Mouse (Mus musculus): ENCODE measurements around the gene Ccdc65. TPM values are rescaled to one million over a fixed set of nuclear protein-coding genes. Genes with fewer than 3 reads are reported as not detected.
A peak's percentile ranks its signal among the peaks of the same experiment; 100 is the strongest.
"Not testable (repeated sequence)": the region's sequence is repeated elsewhere in the genome, so short reads cannot be mapped to it uniquely, and the experiment has no call there.

Ccdc65 gene
- polyA plus RNA-seq, 1 experiment from 2014 or later, result 4.2 TPM

DNA sequence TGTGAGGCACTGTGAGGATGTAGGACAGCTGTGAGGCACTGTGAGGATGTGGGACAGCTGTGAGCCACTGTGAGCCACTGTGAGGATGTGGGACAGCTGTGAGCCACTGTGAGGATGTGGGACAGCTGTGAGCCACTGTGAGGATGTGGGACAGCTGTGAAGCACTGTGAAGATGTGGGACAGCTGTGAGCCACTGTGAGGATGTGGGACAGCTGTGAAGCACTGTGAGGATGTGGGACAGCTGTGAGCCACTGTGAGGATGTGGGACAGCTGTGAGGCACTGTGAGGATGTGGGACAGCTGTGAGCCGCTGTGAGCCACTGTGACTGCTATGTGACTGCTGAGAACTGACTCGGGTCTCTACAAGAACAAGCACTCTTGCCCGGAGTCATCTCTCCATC, 35.9 kb downstream of the Ccdc65 start:
- H3K4me1 ChIP-seq (replicated peaks; ENCODE audit: control insufficient read depth, insufficient read depth, low read length); H3K27ac ChIP-seq (ENCODE audit: low read length); H3K9me3 ChIP-seq (ENCODE audit: control insufficient read depth, low read length); ATAC-seq; H3K9ac ChIP-seq (replicated peaks; ENCODE audit: low read depth, low read length); H3K4me3 ChIP-seq (replicated peaks; ENCODE audit: low read length); H3K27me3 ChIP-seq (replicated peaks; ENCODE audit: control insufficient read depth, insufficient read depth, low read length); H3K4me2 ChIP-seq (ENCODE audit: low read length): not testable (repeated sequence)
- WGBS, result 86% methylated on average over 3 of the region's 3 CpGs
- peaks cover 16% of the 10 kb centered on the region for H3K36me3 ChIP-seq (ENCODE audit: control insufficient read depth, insufficient read depth)

- no peak overlapping the region for H3K4me3 ChIP-seq (replicated peaks; ENCODE audit: low read length)
- ATAC-seq, result no peak
Measured at GRCm38 (mm10) chr15:98746344-98746965, 38.4 kb downstream of the Ccdc65 start.

DNA sequence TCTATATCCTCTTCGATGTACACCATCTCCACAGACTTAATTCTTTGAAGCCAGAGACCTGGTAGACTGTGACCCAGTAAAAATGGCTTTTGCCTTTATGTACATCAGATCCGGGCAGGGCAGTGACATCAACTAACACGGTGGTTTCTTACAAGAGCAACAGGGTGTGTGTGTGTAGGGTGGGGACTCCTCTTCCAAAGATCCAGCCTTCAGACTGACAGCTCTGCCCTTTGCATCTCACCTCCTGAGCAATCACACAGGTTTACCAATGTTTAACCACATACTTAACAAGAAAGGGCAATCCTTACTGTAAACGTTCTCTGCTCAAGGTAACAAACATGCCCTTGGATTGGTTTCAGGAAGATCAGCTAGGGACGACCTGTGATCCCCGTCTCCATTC, 39.3 kb downstream of the Ccdc65 start:
- Histone ChIP-seq H3K4me2 (ENCODE audit: low read length) (no peak overlapping the region), H3K9ac (replicated peaks; ENCODE audit: low read depth, low read length) (no peak overlapping the region), H3K4me3 (replicated peaks; ENCODE audit: low read length) (no peak overlapping the region), H3K36me3 (ENCODE audit: control insufficient read depth, insufficient read depth) (peaks cover 1% of the 10 kb centered on the region), H3K27ac (ENCODE audit: low read length) (no peak overlapping the region), H3K27me3 (replicated peaks; ENCODE audit: control insufficient read depth, insufficient read depth, low read length) (no peaks in the 10 kb centered on the region), H3K9me3 (ENCODE audit: control insufficient read depth, low read length) (no peaks in the 10 kb centered on the region), H3K4me1 (replicated peaks; ENCODE audit: control insufficient read depth, insufficient read depth, low read length) (no peaks in the 10 kb centered on the region)
- ATAC-seq, result no peak
- 89% methylated on average over 6 of the region's 6 CpGs for WGBS

More at GRCm38 (mm10) chr15:98746344-98746965, 38.4 kb downstream of the Ccdc65 start:
- 87% methylated on average over 10 of the region's 10 CpGs for WGBS
- H3K9me3 ChIP-seq (ENCODE audit: control insufficient read depth, low read length), result no peaks in the 10 kb centered on the region
- no peaks in the 10 kb centered on the region for H3K27me3 ChIP-seq (replicated peaks; ENCODE audit: control insufficient read depth, insufficient read depth, low read length)
- H3K9ac ChIP-seq (replicated peaks; ENCODE audit: low read depth, low read length), result no peak overlapping the region
- H3K4me2 ChIP-seq (ENCODE audit: low read length), result no peak overlapping the region
- H3K27ac ChIP-seq (ENCODE audit: low read length), result no peak overlapping the region
- H3K4me1 ChIP-seq (replicated peaks; ENCODE audit: control insufficient read depth, insufficient read depth, low read length), result no peaks in the 10 kb centered on the region
- H3K36me3 ChIP-seq (ENCODE audit: control insufficient read depth, insufficient read depth), result peaks cover 3% of the 10 kb centered on the region

- peaks cover 3% of the 10 kb centered on the region; the same call in 1 of the 2 replicates for H3K4me1 ChIP-seq (replicated peaks; ENCODE audit: control insufficient read depth, insufficient read depth, low read length)
- no peaks in the 10 kb centered on the region for H3K27me3 ChIP-seq (replicated peaks; ENCODE audit: control insufficient read depth, insufficient read depth, low read length)
- H3K4me2 ChIP-seq (ENCODE audit: low read length), result no peak overlapping the region
- H3K36me3 ChIP-seq (ENCODE audit: control insufficient read depth, insufficient read depth), result no peaks in the 10 kb centered on the region
- H3K27ac ChIP-seq (ENCODE audit: low read length), result no peak overlapping the region
- no peaks in the 10 kb centered on the region for H3K9me3 ChIP-seq (ENCODE audit: control insufficient read depth, low read length)
- no peak for ATAC-seq
- 91% methylated on average over 2 of the region's 2 CpGs for WGBS
- no peak overlapping the region for H3K4me3 ChIP-seq (replicated peaks; ENCODE audit: low read length)
- no peak overlapping the region for H3K9ac ChIP-seq (replicated peaks; ENCODE audit: low read depth, low read length)
Measured at GRCm38 (mm10) chr15:98749093-98749492, 41.1 kb downstream of the Ccdc65 start.

- no peak for ATAC-seq
- Histone ChIP-seq H3K4me1 (replicated peaks; ENCODE audit: control insufficient read depth, insufficient read depth, low read length) (peaks cover 3% of the 10 kb centered on the region; the same call in 1 of the 2 replicates), H3K9me3 (ENCODE audit: control insufficient read depth, low read length) (no peaks in the 10 kb centered on the region), H3K4me3 (replicated peaks; ENCODE audit: low read length) (no peak overlapping the region), H3K27ac (ENCODE audit: low read length) (no peak overlapping the region), H3K36me3 (ENCODE audit: control insufficient read depth, insufficient read depth) (no peaks in the 10 kb centered on the region), H3K9ac (replicated peaks; ENCODE audit: low read depth, low read length) (no peak overlapping the region), H3K4me2 (ENCODE audit: low read length) (no peak overlapping the region), H3K27me3 (replicated peaks; ENCODE audit: control insufficient read depth, insufficient read depth, low read length) (no peaks in the 10 kb centered on the region)
- 69% methylated on average over 8 of the region's 8 CpGs for WGBS
Measured at GRCm38 (mm10) chr15:98753021-98753423, 45.0 kb downstream of the Ccdc65 start.

GRCm38 (mm10) chr15:98754125-98754524, 46.1 kb downstream of the Ccdc65 start:
- H3K4me2 ChIP-seq (ENCODE audit: low read length), result no peak overlapping the region
- no peak for ATAC-seq
- no peak overlapping the region for H3K4me3 ChIP-seq (replicated peaks; ENCODE audit: low read length)
- H3K27ac ChIP-seq (ENCODE audit: low read length), result no peak overlapping the region
- H3K4me1 ChIP-seq (replicated peaks; ENCODE audit: control insufficient read depth, insufficient read depth, low read length), result peaks cover 3% of the 10 kb centered on the region; the same call in 1 of the 2 replicates
- no peaks in the 10 kb centered on the region for H3K9me3 ChIP-seq (ENCODE audit: control insufficient read depth, low read length)
- no peaks in the 10 kb centered on the region for H3K36me3 ChIP-seq (ENCODE audit: control insufficient read depth, insufficient read depth)
- no peak overlapping the region for H3K9ac ChIP-seq (replicated peaks; ENCODE audit: low read depth, low read length)
- no peaks in the 10 kb centered on the region for H3K27me3 ChIP-seq (replicated peaks; ENCODE audit: control insufficient read depth, insufficient read depth, low read length)
- WGBS, result 83% methylated on average over 2 of the region's 2 CpGs

- Histone ChIP-seq H3K27me3 (replicated peaks; ENCODE audit: control insufficient read depth, insufficient read depth, low read length) (0 out of 2 replicates have a peak, but pooled peaks cover 3% of the 10 kb centered on the region), H3K4me3 (replicated peaks; ENCODE audit: low read length) (peak overlapping the region; percentile 98), H3K9me3 (ENCODE audit: control insufficient read depth, low read length) (no peaks in the 10 kb centered on the region), H3K36me3 (ENCODE audit: control insufficient read depth, insufficient read depth) (0 out of 2 replicates have a peak, but pooled peaks cover 2% of the 10 kb centered on the region), H3K4me2 (ENCODE audit: low read length) (peak overlapping the region; percentile 83), H3K9ac (replicated peaks; ENCODE audit: low read depth, low read length) (peak overlapping the region; percentile 96), H3K27ac (ENCODE audit: low read length) (peak overlapping the region; percentile 92), H3K4me1 (replicated peaks; ENCODE audit: control insufficient read depth, insufficient read depth, low read length) (peaks cover 18% of the 10 kb centered on the region)
- WGBS, result under 1% methylated on average over 21 of the region's 24 CpGs
- peak; percentile 62 for ATAC-seq
Measured at GRCm38 (mm10) chr15:98762201-98762621, 54.2 kb downstream of the Ccdc65 start.

GRCm38 (mm10) chr15:98762670-98763529, 54.9 kb downstream of the Ccdc65 start, which contains the start of gene Arf3:
Gene Arf3, minus strand, starts transcription at chr15:98763214.
- ATAC-seq, result peak; percentile 97
- WGBS, result under 1% methylated on average over 67 of the region's 76 CpGs

DNA sequence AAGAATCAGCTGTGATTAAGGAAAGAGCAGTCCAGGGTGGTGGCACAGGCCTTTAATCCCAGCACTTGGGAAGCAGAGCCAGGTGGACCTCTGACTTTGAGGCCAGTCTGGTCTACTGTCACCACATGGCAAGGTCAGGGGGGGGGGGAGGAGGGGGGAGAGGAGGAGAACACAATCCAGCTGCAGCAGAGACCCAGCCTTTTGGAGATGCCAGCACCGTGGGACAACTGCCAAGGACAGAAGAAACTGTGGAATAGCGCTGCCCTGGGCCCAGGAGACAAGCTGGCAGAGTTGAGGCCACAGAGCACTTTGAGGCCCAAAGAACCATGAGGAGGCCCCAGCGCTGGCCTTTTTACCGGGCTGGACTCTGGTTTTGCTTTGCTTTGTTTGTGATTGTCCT, 57.9 kb downstream of the Ccdc65 start:
- WGBS, result 42% methylated on average over 4 of the region's 4 CpGs
- Histone ChIP-seq H3K36me3 (ENCODE audit: control insufficient read depth, insufficient read depth) (no peaks in the 10 kb centered on the region), H3K4me3 (replicated peaks; ENCODE audit: low read length) (no peak overlapping the region), H3K27me3 (replicated peaks; ENCODE audit: control insufficient read depth, insufficient read depth, low read length) (peaks cover 13% of the 10 kb centered on the region), H3K4me2 (ENCODE audit: low read length) (no peak overlapping the region), H3K4me1 (replicated peaks; ENCODE audit: control insufficient read depth, insufficient read depth, low read length) (peaks cover 17% of the 10 kb centered on the region), H3K9ac (replicated peaks; ENCODE audit: low read depth, low read length) (no peak overlapping the region), H3K27ac (ENCODE audit: low read length) (no peak overlapping the region), H3K9me3 (ENCODE audit: control insufficient read depth, low read length) (no peaks in the 10 kb centered on the region)
- no peak for ATAC-seq

More at GRCm38 (mm10) chr15:98762670-98763529, 54.9 kb downstream of the Ccdc65 start, which contains the start of gene Arf3:
- Histone ChIP-seq H3K4me1 (replicated peaks; ENCODE audit: control insufficient read depth, insufficient read depth, low read length) (peaks cover 18% of the 10 kb centered on the region), H3K27me3 (replicated peaks; ENCODE audit: control insufficient read depth, insufficient read depth, low read length) (0 out of 2 replicates have a peak, but pooled peaks cover 3% of the 10 kb centered on the region), H3K4me3 (replicated peaks; ENCODE audit: low read length) (peak within 1 kb of the TSS; percentile 98), H3K36me3 (ENCODE audit: control insufficient read depth, insufficient read depth) (0 out of 2 replicates have a peak, but pooled peaks cover 2% of the 10 kb centered on the region), H3K9me3 (ENCODE audit: control insufficient read depth, low read length) (no peaks in the 10 kb centered on the region), H3K27ac (ENCODE audit: low read length) (peak within 1 kb of the TSS; percentile 92), H3K4me2 (ENCODE audit: low read length) (peak within 1 kb of the TSS; percentile 83), H3K9ac (replicated peaks; ENCODE audit: low read depth, low read length) (peak within 1 kb of the TSS; percentile 96)
